Mouse (Mus musculus): ENCODE data around the gene Tial1. TPM values are rescaled to one million over a fixed set of nuclear protein-coding genes. Genes with fewer than 3 reads are reported as not detected.
A peak's percentile ranks its signal among the peaks of the same experiment; 100 is the strongest.

Gene Tial1
- polyA plus RNA-seq (2011; ENCODE audit: insufficient read length, low read depth, missing spikeins) = 111 and 123 TPM in 2 replicates

- H3K4me3 ChIP-seq (ENCODE audit: insufficient read depth, low read length) = peak within 1 kb of the TSS; percentile 87
- no peaks in the 10 kb centered on the region; the same call in 1 of the 2 replicates for H3K4me1 ChIP-seq (ENCODE audit: control insufficient read depth, insufficient read depth, low read length)
- H3K27ac ChIP-seq (ENCODE audit: insufficient read depth, low read length) = peak within 1 kb of the TSS; percentile 97
- no peak for TF ChIP-seq CTCF (IDR thresholded peaks at IDR 0.05; ENCODE audit: borderline replicate concordance, insufficient read depth, low read length)
- TF ChIP-seq POLR2A (IDR thresholded peaks at IDR 0.05; ENCODE audit: low read depth, low read length) = peak; percentile 94
Observed at GRCm38 (mm10) chr7:128461285-128462215, at the start of gene Tial1. Gene Tial1 (minus strand): TSS chr7:128461717.

GRCm38 (mm10) chr7:128504091-128504490 is 42.6 kb upstream of the Tial1 start:
- H3K27ac ChIP-seq (ENCODE audit: insufficient read depth, low read length) = no peak overlapping the region
- no peak overlapping the region for H3K4me3 ChIP-seq (ENCODE audit: insufficient read depth, low read length)
- TF ChIP-seq POLR2A (IDR thresholded peaks at IDR 0.05; ENCODE audit: low read depth, low read length) (no peak), CTCF (IDR thresholded peaks at IDR 0.05; ENCODE audit: borderline replicate concordance, insufficient read depth, low read length) (no peak)
- H3K4me1 ChIP-seq (ENCODE audit: control insufficient read depth, insufficient read depth, low read length) = no peaks in the 10 kb centered on the region

GRCm38 (mm10) chr7:128499801-128500200 is 38.3 kb upstream of the Tial1 start:
- Histone ChIP-seq H3K4me3 (ENCODE audit: insufficient read depth, low read length) (no peak overlapping the region), H3K4me1 (ENCODE audit: control insufficient read depth, insufficient read depth, low read length) (no peaks in the 10 kb centered on the region), H3K27ac (ENCODE audit: insufficient read depth, low read length) (no peak overlapping the region)
- TF ChIP-seq POLR2A (IDR thresholded peaks at IDR 0.05; ENCODE audit: low read depth, low read length) (no peak), CTCF (IDR thresholded peaks at IDR 0.05; ENCODE audit: borderline replicate concordance, insufficient read depth, low read length) (no peak)

GRCm38 (mm10) chr7:128494546-128494945 is 33.0 kb upstream of the Tial1 start:
- no peaks in the 10 kb centered on the region for H3K4me1 ChIP-seq (ENCODE audit: control insufficient read depth, insufficient read depth, low read length)
- no peak overlapping the region for H3K27ac ChIP-seq (ENCODE audit: insufficient read depth, low read length)
- TF ChIP-seq POLR2A (IDR thresholded peaks at IDR 0.05; ENCODE audit: low read depth, low read length) (no peak), CTCF (IDR thresholded peaks at IDR 0.05; ENCODE audit: borderline replicate concordance, insufficient read depth, low read length) (no peak)
- H3K4me3 ChIP-seq (ENCODE audit: insufficient read depth, low read length) = no peak overlapping the region

- TF ChIP-seq CTCF (IDR thresholded peaks at IDR 0.05; ENCODE audit: borderline replicate concordance, insufficient read depth, low read length) = no peak
- TF ChIP-seq POLR2A (IDR thresholded peaks at IDR 0.05; ENCODE audit: low read depth, low read length) = no peak
- H3K4me1 ChIP-seq (ENCODE audit: control insufficient read depth, insufficient read depth, low read length) = no peaks in the 10 kb centered on the region
- no peak overlapping the region for H3K4me3 ChIP-seq (ENCODE audit: insufficient read depth, low read length)
- H3K27ac ChIP-seq (ENCODE audit: insufficient read depth, low read length) = no peak overlapping the region
Observed at GRCm38 (mm10) chr7:128488986-128489385, 27.5 kb upstream of the Tial1 start.

- Histone ChIP-seq H3K27ac (ENCODE audit: insufficient read depth, low read length) (no peak overlapping the region), H3K4me1 (ENCODE audit: control insufficient read depth, insufficient read depth, low read length) (no peaks in the 10 kb centered on the region), H3K4me3 (ENCODE audit: insufficient read depth, low read length) (no peak overlapping the region)
- TF ChIP-seq CTCF (IDR thresholded peaks at IDR 0.05; ENCODE audit: borderline replicate concordance, insufficient read depth, low read length) (0 out of 2 replicates have a peak, but pooled peaks have one; percentile 16), POLR2A (IDR thresholded peaks at IDR 0.05; ENCODE audit: low read depth, low read length) (no peak)
Observed at GRCm38 (mm10) chr7:128474322-128474721, 12.8 kb upstream of the Tial1 start.

GRCm38 (mm10) chr7:128462406-128462805 is 889 bp upstream of the Tial1 start:
- Histone ChIP-seq H3K4me3 (ENCODE audit: insufficient read depth, low read length) (no peak overlapping the region), H3K4me1 (ENCODE audit: control insufficient read depth, insufficient read depth, low read length) (no peaks in the 10 kb centered on the region; the same call in 1 of the 2 replicates), H3K27ac (ENCODE audit: insufficient read depth, low read length) (no peak overlapping the region)
- no peak for TF ChIP-seq CTCF (IDR thresholded peaks at IDR 0.05; ENCODE audit: borderline replicate concordance, insufficient read depth, low read length)
- no peak for TF ChIP-seq POLR2A (IDR thresholded peaks at IDR 0.05; ENCODE audit: low read depth, low read length)

- peak overlapping the region; percentile 87 for H3K4me3 ChIP-seq (ENCODE audit: insufficient read depth, low read length)
- TF ChIP-seq POLR2A (IDR thresholded peaks at IDR 0.05; ENCODE audit: low read depth, low read length) = 0 out of 2 replicates have a peak, but pooled peaks have one; percentile 12
- no peak for TF ChIP-seq CTCF (IDR thresholded peaks at IDR 0.05; ENCODE audit: borderline replicate concordance, insufficient read depth, low read length)
- H3K27ac ChIP-seq (ENCODE audit: insufficient read depth, low read length) = peak overlapping the region; percentile 45
Observed at GRCm38 (mm10) chr7:128460865-128461228, 670 bp downstream of the Tial1 start.

GRCm38 (mm10) chr7:128460131-128460864 is 1.2 kb downstream of the Tial1 start:
- no peak for TF ChIP-seq CTCF (IDR thresholded peaks at IDR 0.05; ENCODE audit: borderline replicate concordance, insufficient read depth, low read length)
- peak; percentile 33; the same call in 1 of the 2 replicates for TF ChIP-seq POLR2A (IDR thresholded peaks at IDR 0.05; ENCODE audit: low read depth, low read length)
- no peaks in the 10 kb centered on the region; the same call in 1 of the 2 replicates for H3K4me1 ChIP-seq (ENCODE audit: control insufficient read depth, insufficient read depth, low read length)
- peak overlapping the region; percentile 57 for H3K27ac ChIP-seq (ENCODE audit: insufficient read depth, low read length)
- H3K4me3 ChIP-seq (ENCODE audit: insufficient read depth, low read length) = peak overlapping the region; percentile 87

More at GRCm38 (mm10) chr7:128460865-128461228, 670 bp downstream of the Tial1 start:
- no peaks in the 10 kb centered on the region; the same call in 1 of the 2 replicates for H3K4me1 ChIP-seq (ENCODE audit: control insufficient read depth, insufficient read depth, low read length)
